Mouse (Mus musculus) MEL (cell line): Measurements from ENCODE around the gene Fam102a.

Source experiments
- MYC ChIP-seq: IDR thresholded peaks from 2 replicates; pipeline ENCODE4 v1.6.1; 2011; ENCODE audit warnings: low read depth, mild to moderate bottlenecking, low read length, improper control_type of control experiment, moderate library complexity
- NELFE ChIP-seq: IDR thresholded peaks from 2 replicates; pipeline ENCODE4 v1.6.1; 2011; ENCODE audit warnings: low read depth, low read length, improper control_type of control experiment

DNA sequence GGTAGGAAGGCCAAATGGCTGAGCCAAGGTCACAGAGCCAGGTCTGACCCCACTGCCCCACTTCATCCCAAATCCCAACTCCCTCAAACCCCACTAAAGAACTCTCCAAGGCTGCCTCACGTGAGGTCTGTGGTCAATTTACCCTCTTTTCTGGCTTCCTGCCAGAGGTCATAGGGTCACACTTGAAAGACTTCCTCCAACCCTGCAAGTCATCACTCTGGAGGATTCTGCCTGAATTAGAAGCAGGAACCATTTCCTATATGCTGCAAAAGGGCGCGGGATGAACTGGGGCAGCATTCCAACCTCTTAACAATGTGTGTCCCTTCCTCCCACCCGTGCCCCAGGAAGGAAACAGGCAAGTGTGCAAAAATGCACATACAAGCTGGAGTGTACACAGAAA lies 25.8 kb upstream of the Fam102a start:
- TF ChIP-seq NELFE (no peak), MYC (no peak)
